Mouse (Mus musculus): ENCODE data around the gene Pdk2.
A peak's percentile ranks its signal among the peaks of the same experiment; 100 is the strongest.
"Not testable (repeated sequence)": the region's sequence is repeated elsewhere in the genome, so short reads cannot be mapped to it uniquely, and the experiment has no call there.

Pdk2 gene

GRCm38 (mm10) chr11:95027850-95028470, 13.2 kb downstream of the Pdk2 start:
- DNase-seq (ENCODE audit: low read depth, low spot score) = no peak

DNA sequence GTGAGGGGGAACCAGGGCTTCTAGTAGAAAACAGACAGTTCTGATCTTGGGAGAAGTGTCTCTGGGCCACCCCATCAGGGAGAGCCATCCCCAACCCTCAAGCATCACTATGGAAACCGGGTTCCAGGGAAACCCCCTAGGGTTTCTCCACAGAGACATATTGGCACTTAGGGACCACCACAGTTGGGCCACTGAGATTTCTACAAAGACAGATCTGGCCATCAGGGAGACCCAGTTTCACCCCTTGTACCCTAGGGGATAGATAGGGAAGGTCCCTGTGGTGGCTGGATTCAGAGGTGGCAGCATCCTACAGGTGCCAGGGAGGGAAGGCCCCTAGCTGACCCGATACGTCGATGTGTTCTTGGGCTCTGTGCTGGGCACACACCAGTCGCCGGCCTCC, 14.3 kb downstream of the Pdk2 start:
- DNase-seq (ENCODE audit: low read depth, low spot score) = peak; percentile 24

DNA sequence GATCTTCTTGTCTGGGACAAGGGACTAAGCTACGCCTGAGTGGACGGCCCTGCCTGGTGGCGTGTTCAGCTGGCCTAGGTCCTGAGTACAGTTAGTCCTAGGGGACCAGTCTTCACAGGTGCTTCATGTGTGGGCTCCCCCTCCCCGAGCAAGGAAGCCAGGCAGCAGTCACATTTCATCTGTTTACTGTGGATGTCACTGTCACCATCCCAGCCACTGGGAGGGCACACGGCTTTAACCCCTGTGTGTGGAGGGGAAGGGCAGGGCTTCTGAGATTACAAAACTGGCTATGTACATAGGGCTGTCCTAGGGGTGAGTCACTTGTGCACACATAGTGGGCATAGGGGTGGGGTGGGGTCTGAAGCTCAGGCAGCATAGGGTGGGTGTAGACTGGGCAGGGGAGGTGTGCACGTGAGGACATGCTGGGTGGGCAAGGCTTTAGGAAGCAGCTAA, 15.0 kb downstream of the Pdk2 start:
- DNase-seq (ENCODE audit: low read depth, low spot score) = peak; percentile 80

- no peak for DNase-seq (ENCODE audit: low read depth, low spot score)
Measured at GRCm38 (mm10) chr11:95025227-95026012, 15.7 kb downstream of the Pdk2 start.

DNA sequence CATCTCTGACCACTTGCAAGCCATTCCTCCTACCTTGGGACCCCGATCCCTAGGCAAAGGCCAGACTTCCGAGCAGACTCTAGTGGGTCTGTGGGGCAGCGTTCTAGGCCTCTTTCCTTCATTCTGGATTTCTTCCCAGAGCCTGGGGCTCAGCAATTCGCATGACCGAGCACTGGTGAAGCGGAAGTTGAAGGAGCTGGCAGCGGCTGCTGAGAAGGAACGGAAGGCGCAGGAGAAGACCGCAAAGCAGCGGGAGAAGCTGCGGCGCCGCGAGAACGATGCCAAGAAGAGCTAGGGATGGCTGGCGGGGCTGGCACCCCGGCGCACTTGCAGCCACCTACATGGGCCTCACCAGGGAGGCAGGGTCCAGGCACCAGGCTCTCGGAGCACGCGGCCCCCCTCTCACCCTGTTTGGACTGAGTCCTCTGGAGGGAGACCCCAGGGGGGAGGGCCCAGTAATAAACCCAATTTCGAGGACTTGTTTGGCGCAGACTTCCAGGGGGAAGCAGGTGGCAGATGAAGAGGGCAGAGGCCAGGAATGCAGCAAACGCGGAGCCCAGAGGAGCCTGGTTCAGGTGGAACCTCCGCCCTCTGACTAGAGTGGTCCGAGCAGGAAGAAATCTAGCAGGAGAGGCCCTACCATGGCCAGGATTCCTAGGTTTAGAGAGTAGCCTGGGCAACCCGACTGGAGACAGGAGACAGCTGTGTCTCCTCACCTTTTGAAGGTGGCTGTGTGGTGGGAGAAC, 16.5 kb downstream of the Pdk2 start:
- no peak for DNase-seq (ENCODE audit: low read depth, low spot score)

DNA sequence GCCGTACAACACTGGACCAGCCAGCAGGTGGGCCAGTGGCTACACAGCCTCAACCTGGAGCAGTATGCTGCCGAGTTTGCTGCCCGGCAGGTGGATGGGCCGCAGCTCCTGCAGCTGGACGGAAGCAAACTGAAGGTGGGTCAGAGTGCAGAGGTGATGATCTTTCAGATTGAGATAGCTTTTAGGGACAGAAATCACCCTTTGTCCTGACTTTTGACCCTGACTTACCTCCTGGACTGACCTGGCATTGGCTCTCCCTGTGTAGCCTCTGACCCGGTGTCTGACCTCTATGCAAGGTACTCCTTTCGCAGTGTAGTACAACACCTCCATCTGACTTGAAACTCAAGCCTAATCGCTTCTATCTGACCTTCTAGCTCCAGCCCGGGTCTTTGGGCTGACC, 17.7 kb downstream of the Pdk2 start:
- DNase-seq (ENCODE audit: low read depth, low spot score) = no peak

DNA sequence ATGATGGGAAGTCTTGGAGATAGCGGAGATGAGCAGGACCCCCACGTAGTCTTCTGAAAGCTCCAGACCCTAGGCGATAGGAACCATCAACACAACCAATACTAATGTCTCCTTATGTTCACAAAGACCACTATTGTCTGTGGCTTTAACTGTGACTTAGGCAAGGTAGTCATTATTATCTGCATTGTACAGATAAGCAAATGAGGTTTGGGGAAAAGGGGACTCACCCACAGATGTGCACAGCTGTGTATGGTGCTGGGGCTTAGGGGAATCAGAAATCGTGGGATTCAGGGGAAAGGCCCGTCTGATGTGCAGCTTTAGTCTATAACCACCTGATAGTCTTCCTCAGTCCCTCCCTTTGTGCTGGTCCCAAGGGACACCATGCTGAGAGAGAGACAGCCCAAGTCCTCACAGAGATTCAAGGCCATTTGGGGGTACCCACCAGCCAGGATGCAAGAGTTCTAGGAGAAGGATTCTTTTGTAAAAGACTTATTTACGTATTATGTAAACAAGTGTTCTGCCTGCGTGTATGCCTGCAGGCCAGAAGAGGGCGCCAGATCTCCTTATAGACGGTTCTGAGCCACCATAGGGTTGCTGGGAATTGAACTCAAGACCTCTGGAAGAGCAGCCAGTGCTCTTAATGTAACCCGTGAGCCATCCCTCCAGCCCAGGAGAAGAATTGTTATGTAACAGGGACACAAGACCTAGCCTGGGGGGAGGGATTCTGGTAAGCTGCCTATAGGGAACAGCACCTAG, 18.7 kb downstream of the Pdk2 start:
- DNase-seq (ENCODE audit: low read depth, low spot score) = peak; percentile 53

GRCm38 (mm10) chr11:95015484-95015883, 25.7 kb downstream of the Pdk2 start:
- DNase-seq (ENCODE audit: low read depth, low spot score) = no peak

DNA sequence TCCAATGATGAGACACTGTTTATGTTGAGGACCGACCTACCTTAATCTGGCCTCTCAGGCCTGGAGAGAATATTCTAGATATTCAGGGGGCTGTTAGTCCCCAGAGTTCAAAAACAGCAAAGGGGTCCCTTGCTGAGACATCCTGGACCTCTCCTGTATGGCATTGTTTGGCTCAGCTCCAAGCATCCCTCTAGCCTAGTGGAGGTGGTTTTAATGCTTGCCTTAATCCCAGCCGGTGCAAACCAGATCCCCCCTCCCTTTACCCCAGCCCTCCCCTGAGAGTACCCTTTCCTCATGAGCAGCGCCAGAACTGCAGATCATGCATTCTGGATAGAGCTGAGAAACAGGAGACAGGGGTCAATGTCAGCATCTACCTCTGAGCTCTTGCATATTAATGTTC, 28.7 kb downstream of the Pdk2 start:
- no peak for DNase-seq (ENCODE audit: low read depth, low spot score)

DNA sequence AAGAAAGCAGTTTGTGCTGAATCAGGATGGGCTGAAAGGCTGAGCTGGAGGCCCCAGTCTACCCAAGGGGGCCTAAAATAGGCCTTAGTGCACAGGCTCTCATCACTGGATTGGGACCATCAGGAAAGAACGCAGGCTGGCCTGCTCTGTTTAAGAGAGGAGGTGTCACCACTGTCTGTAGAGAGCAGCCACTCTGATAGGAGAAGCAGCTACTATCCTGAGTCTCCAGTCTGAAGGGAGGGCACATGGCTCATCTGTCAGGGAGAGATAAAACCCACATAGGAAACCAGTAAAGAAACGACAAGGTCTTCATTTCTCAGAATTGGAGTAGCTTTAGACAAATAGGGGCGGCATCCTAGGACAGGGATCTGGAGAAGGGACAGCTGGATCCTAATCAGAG, 29.1 kb downstream of the Pdk2 start:
- DNase-seq (ENCODE audit: low read depth, low spot score) = no peak

GRCm38 (mm10) chr11:95011416-95011815, 29.7 kb downstream of the Pdk2 start:
- no peak for DNase-seq (ENCODE audit: low read depth, low spot score)

DNA sequence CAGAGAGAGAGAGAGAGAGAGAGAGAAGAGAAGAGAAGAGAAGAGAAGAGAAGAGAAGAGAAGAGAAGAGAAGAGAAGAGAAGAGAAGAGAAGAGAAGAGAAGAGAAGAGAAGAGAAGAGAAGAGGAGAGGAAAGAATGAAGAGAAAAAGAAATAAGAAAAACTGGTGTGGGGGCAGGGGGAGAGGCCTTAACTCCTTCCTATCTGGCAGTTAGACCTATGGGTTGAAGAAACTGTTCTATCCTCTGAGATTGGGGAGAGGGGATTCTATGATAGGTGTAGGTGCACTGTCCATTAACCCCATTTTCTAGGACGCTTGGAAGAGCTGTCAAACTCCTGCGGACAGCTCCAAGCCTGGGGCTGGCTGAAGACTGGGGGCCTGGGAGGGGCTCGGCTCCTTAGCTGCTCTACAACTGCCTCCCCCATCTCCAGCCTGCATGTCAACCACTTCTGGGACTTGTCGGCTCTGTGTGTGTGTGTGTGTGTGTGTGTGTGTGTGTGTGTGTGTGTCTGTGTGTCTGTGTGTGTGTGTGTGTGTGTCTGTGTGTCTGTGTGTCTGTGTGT, 30.2 kb downstream of the Pdk2 start:
- not testable (repeated sequence) for DNase-seq (ENCODE audit: low read depth, low spot score)

DNA sequence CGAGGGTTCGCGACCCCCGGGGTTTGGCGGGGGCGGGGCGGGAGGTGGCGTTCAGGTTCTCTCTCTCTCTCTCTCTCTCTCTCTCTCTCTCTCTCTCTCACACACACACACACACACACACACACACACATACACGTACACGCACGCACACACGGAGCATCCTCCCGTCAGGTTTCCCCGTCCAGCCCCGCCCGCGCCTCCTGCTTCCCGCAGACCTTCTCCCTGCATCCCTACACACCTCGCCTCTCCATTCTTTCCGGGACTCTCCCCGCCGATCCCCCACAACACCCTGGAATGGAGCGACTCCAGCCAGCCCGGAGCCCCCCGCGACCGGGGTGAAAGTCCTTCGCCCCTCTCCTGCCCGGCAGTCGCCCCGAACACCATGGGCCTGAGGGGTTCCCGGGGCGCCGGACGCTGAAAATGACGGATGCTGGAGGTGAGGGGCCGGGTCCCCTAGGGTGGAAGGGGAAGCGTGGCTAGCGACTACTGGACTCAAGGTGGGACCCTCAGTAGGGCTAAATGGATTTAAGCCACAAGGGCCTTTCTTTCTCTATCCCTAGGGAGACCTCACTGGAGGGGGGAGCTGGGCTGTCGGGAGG, 30.9 kb downstream of the Pdk2 start:
- no peak for DNase-seq (ENCODE audit: low read depth, low spot score)

GRCm38 (mm10) chr11:95009629-95010014, 31.5 kb downstream of the Pdk2 start, which contains the start of gene Samd14:
Samd14 (plus strand) TSS chr11:95009879.
- peak; percentile 32 for DNase-seq (ENCODE audit: low read depth, low spot score)

DNA sequence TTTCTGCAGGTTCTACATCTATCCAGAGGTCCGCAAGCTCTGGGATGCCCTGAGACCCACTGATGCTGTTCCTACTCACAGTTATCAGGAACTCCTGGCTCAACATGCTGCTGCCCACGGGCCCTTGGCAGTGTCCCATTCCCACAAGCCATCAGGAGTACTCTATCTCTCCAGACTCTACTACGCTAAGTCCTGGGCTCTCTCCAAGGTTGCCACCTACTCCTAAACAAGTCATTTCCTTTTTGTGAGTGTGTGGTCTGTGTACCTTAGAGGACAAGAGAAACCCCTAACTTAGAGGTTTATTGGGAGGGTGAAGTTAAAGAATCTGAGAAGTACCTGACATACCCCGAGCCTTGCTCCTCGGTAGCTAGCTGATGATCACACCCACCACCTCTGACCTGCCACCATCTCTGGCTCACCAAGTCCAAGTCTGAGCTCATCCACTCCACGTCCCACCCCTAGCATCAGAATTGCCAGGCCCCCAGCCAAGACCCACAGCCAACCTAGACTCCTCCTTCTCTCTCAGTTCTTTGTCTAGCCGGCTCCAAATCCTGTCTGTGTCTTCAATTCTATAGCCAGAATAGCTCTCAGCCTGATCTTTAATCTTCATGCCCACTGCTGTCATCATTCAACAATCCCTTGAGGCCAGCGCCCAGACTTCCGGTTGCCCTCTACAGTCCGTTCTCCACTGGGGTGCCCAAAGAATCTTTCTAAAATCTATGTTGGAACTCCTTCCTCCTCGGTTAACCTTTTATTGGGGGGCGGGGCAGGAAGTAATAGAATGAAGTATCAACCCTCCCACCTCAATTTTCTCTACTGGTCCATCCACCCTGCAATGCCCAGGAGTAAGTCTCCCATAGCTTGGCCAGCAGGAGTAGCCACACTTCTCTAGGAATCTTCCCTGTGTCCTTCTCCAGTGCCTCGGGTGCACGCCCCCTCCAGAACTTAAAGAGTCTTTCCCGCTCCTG, 32.2 kb downstream of the Pdk2 start:
- DNase-seq (ENCODE audit: low read depth, low spot score) = no peak

- DNase-seq (ENCODE audit: low read depth, low spot score) = no peak
Measured at GRCm38 (mm10) chr11:95007418-95007817, 33.7 kb downstream of the Pdk2 start.

DNA sequence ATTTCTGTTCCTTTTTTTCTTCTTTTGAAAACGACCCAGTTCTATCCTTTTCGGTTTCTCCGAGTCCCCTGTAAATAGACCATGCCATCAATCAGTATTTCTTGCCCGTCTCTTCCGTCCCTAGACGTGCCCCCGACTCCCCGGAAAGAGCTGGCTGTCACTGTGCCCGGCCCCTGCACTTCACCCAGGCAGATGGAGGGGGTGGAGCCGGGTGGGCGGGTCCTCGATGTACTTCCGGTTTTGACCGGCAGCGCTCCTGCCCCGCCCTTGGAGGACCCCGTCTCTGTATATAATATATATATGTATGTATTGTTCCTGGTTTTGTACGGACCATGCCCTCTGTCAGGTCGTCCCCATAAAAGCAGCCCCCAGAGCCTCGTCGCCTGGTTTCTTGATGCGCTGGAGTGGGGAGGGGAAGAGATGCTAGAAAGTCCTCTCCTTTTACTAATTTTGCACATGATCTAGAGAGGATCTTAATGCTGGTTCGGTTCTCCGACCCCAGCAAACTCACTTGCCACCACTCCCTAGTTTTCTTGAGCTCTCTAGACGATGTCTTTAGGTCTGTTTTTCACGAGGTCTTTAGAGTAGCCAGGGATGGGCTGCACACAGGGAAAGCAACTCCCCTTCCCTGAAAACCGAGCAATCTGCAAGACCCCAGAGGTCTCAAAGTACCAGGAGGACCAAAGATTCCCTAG, 34.5 kb downstream of the Pdk2 start:
- peak; percentile 91 for DNase-seq (ENCODE audit: low read depth, low spot score)

DNA sequence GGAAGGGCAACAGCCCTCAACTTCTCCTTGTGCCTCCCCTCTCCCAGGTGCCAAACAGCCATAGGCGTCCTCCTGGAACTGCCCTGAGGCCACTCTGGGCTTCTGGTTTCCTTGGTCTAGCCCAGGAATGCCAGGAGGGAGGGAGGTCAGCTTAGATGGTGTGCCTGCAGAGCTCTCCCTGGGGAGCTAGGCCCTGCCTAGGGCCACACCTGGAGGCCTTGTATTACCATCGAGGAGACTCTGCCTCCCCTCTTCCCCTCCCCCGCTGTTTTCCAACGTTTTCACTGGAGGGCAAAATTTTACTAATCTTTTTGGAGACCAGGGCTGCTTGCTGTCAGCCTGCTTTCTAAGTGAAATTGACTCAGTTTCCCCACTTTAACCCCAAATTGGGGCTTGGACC, 35.1 kb downstream of the Pdk2 start:
- no peak for DNase-seq (ENCODE audit: low read depth, low spot score)

GRCm38 (mm10) chr11:95004937-95005198, 36.3 kb downstream of the Pdk2 start:
- DNase-seq (ENCODE audit: low read depth, low spot score) = no peak

Data from A20 (cell line).